Mouse (Mus musculus): Measurements from ENCODE around the gene F3. TPM values are rescaled to one million over a fixed set of nuclear protein-coding genes. Genes with fewer than 3 reads are reported as not detected.
"Not testable (repeated sequence)": the region's sequence is repeated elsewhere in the genome, so short reads cannot be mapped to it uniquely, and the experiment has no call there.

The F3 gene
- total RNA-seq, 2 experiments from 2014 or later, result 47.2 to 47.3 TPM

- no peak for DNase-seq (ENCODE audit: low spot score in 2 of 2)
These were observed 14.1 kb downstream of the F3 start for GRCm38 (mm10) chr3:121737453-121737852.

- no peak for DNase-seq (ENCODE audit: low spot score in 2 of 2)
These were observed 14.6 kb downstream of the F3 start for GRCm38 (mm10) chr3:121737901-121738300.

- no peak for DNase-seq (ENCODE audit: low spot score in 2 of 2)
These were observed 15.5 kb downstream of the F3 start for GRCm38 (mm10) chr3:121738742-121739342.

GRCm38 (mm10) chr3:121739489-121740213, 16.3 kb downstream of the F3 start:
- no peak for DNase-seq (ENCODE audit: low spot score in 2 of 2)

GRCm38 (mm10) chr3:121741186-121741848, 18.0 kb downstream of the F3 start:
- not testable (repeated sequence) for DNase-seq (ENCODE audit: low spot score in 2 of 2)

- DNase-seq (ENCODE audit: low spot score in 2 of 2), result not testable (repeated sequence)
These were observed 31.2 kb downstream of the F3 start for GRCm38 (mm10) chr3:121754319-121755090.

- no peak for DNase-seq (ENCODE audit: low spot score in 2 of 2)
These were observed 31.8 kb downstream of the F3 start for GRCm38 (mm10) chr3:121755152-121755551.

- no peak for DNase-seq (ENCODE audit: low spot score in 2 of 2)
These were observed 35.0 kb downstream of the F3 start for GRCm38 (mm10) chr3:121758373-121758772.

GRCm38 (mm10) chr3:121762056-121762852, 38.9 kb downstream of the F3 start:
- DNase-seq (ENCODE audit: low spot score in 2 of 2), result no peak

GRCm38 (mm10) chr3:121766048-121766447, 42.7 kb downstream of the F3 start:
- no peak for DNase-seq (ENCODE audit: low spot score in 2 of 2)

- no peak for DNase-seq (ENCODE audit: low spot score in 2 of 2)
These were observed 43.5 kb downstream of the F3 start for GRCm38 (mm10) chr3:121766818-121767217.

GRCm38 (mm10) chr3:121768770-121769169, 45.4 kb downstream of the F3 start:
- no peak for DNase-seq (ENCODE audit: low spot score in 2 of 2)

GRCm38 (mm10) chr3:121773336-121773735, 50.0 kb downstream of the F3 start:
- not testable (repeated sequence) for DNase-seq (ENCODE audit: low spot score in 2 of 2)

- DNase-seq (ENCODE audit: low spot score in 2 of 2), result peak; percentile 41 to 60
These were observed 54.6 kb downstream of the F3 start for GRCm38 (mm10) chr3:121777943-121778342.

- DNase-seq (ENCODE audit: low spot score in 2 of 2), result no peak
These were observed 59.7 kb downstream of the F3 start for GRCm38 (mm10) chr3:121783020-121783419.

Other genes with a start within 250 kb of the F3 start
- not detected for gene Slc44a3, start 191.1 kb upstream of the F3 start, total RNA-seq (2021)
- gene 4930432M17Rik, start 52.8 kb upstream of the F3 start, total RNA-seq (2021), result not detected
- 10 to 100 TPM; 73.4 to 74.2 TPM for gene Abcd3, start 91.8 kb downstream of the F3 start, total RNA-seq (2021)
- gene Arhgap29, start 229.0 kb downstream of the F3 start, total RNA-seq (2021), result 10 to 100 TPM; 17.5 to 22.6 TPM